Mouse (Mus musculus) G1E (cell line): ENCODE data around the gene Ankrd34a.

Source experiments
- CTCF ChIP-seq: IDR thresholded peaks from 2 replicates; pipeline ENCODE4 v1.5.1; 2012; ENCODE audit warnings: low read depth, low read length, inconsistent platforms, mixed read lengths
- POLR2AphosphoS5 ChIP-seq: IDR thresholded peaks from 2 replicates; pipeline ENCODE4 v1.6.1; 2012; ENCODE audit warnings: low read depth, low read length, inconsistent platforms; ENCODE audit not compliant: insufficient replicate concordance

DNA sequence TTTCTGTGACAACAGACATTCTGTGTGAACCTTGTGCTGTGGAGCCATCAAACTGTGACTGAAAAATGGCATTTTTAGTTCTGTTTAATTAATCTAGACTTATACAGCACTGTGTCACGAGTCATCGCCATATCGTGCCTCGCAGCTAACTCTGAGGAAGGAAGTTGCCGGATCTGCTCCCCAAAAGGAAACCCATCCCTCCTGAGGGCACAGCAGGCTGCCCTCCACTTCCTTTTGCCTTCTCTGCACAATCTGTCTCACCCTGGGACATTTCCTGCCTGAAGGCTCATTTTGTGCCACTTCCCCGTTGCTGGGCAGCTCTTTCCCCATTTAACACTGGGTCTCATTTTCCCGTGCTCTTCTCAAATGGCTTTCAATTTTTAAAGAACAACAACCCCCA lies 31.8 kb upstream of the Ankrd34a start:
- TF ChIP-seq CTCF: no peak
- no peak for TF ChIP-seq POLR2AphosphoS5
